Mouse (Mus musculus): ENCODE results near the gene Spatc1l. TPM values are rescaled to one million over a fixed set of nuclear protein-coding genes. Genes with fewer than 3 reads are reported as not detected.

Spatc1l gene
- polyA plus RNA-seq, 1 experiment from 2014 or later, result not detected

- H3K36me3 ChIP-seq, result peaks cover 58% of the 10 kb centered on the region
- ATAC-seq, result no peak
- 77% methylated on average over 3 of the region's 3 CpGs for WGBS
- no peaks in the 10 kb centered on the region for H3K4me1 ChIP-seq (replicated peaks)
- no peak overlapping the region for H3K4me3 ChIP-seq (replicated peaks)
- H3K27me3 ChIP-seq (replicated peaks), result no peaks in the 10 kb centered on the region
- no peak overlapping the region for H3K27ac ChIP-seq
- H3K9ac ChIP-seq, result no peak overlapping the region
- H3K9me3 ChIP-seq, result no peaks in the 10 kb centered on the region
- no peak overlapping the region for H3K4me2 ChIP-seq (replicated peaks)
Measured at GRCm38 (mm10) chr10:76551556-76551955, 10.5 kb upstream of the Spatc1l start.

- Histone ChIP-seq H3K4me2 (replicated peaks) (no peak overlapping the region), H3K9me3 (no peaks in the 10 kb centered on the region), H3K27ac (no peak overlapping the region), H3K36me3 (peaks cover 45% of the 10 kb centered on the region), H3K4me1 (replicated peaks) (no peaks in the 10 kb centered on the region), H3K4me3 (replicated peaks) (no peak overlapping the region), H3K9ac (no peak overlapping the region), H3K27me3 (replicated peaks) (no peaks in the 10 kb centered on the region)
- 87% methylated on average over 5 of the region's 5 CpGs for WGBS
- no peak for ATAC-seq
Measured at GRCm38 (mm10) chr10:76554061-76554460, 8.0 kb upstream of the Spatc1l start.

- H3K9me3 ChIP-seq, result no peaks in the 10 kb centered on the region
- no peak overlapping the region for H3K9ac ChIP-seq
- H3K27ac ChIP-seq, result no peak overlapping the region
- no peaks in the 10 kb centered on the region for H3K36me3 ChIP-seq
- H3K4me2 ChIP-seq (replicated peaks), result no peak overlapping the region
- H3K4me3 ChIP-seq (replicated peaks), result no peak overlapping the region
- 88% methylated on average over 22 of the region's 22 CpGs for WGBS
- H3K27me3 ChIP-seq (replicated peaks), result no peaks in the 10 kb centered on the region
- no peaks in the 10 kb centered on the region for H3K4me1 ChIP-seq (replicated peaks)
- ATAC-seq, result no peak
Measured at GRCm38 (mm10) chr10:76569996-76570685, 8.1 kb downstream of the Spatc1l start.

GRCm38 (mm10) chr10:76571070-76571469, 9.0 kb downstream of the Spatc1l start:
- no peaks in the 10 kb centered on the region for H3K4me1 ChIP-seq (replicated peaks)
- no peak overlapping the region for H3K4me3 ChIP-seq (replicated peaks)
- no peaks in the 10 kb centered on the region for H3K9me3 ChIP-seq
- H3K9ac ChIP-seq, result no peak overlapping the region
- H3K36me3 ChIP-seq, result no peaks in the 10 kb centered on the region
- 65% methylated on average over 2 of the region's 2 CpGs for WGBS
- no peak overlapping the region for H3K4me2 ChIP-seq (replicated peaks)
- no peak overlapping the region for H3K27ac ChIP-seq
- no peak for ATAC-seq
- H3K27me3 ChIP-seq (replicated peaks), result no peaks in the 10 kb centered on the region

GRCm38 (mm10) chr10:76572151-76572550, 10.1 kb downstream of the Spatc1l start:
- H3K4me3 ChIP-seq (replicated peaks), result no peak overlapping the region
- H3K27ac ChIP-seq, result no peak overlapping the region
- no peaks in the 10 kb centered on the region for H3K36me3 ChIP-seq
- no peaks in the 10 kb centered on the region for H3K4me1 ChIP-seq (replicated peaks)
- H3K9ac ChIP-seq, result no peak overlapping the region
- no peaks in the 10 kb centered on the region for H3K9me3 ChIP-seq
- H3K27me3 ChIP-seq (replicated peaks), result no peaks in the 10 kb centered on the region
- WGBS, result 80% methylated on average over 3 of the region's 3 CpGs
- H3K4me2 ChIP-seq (replicated peaks), result no peak overlapping the region
- ATAC-seq, result no peak

GRCm38 (mm10) chr10:76575374-76575773, 13.3 kb downstream of the Spatc1l start, which contains the start of gene Ftcd:
Gene Ftcd (plus strand): TSS chr10:76575648.
- Histone ChIP-seq H3K4me3 (replicated peaks) (no peak within 1 kb of the TSS), H3K4me1 (replicated peaks) (no peaks in the 10 kb centered on the region), H3K27me3 (replicated peaks) (no peaks in the 10 kb centered on the region), H3K9me3 (no peaks in the 10 kb centered on the region), H3K4me2 (replicated peaks) (no peak within 1 kb of the TSS), H3K36me3 (no peaks in the 10 kb centered on the region), H3K9ac (no peak within 1 kb of the TSS), H3K27ac (no peak within 1 kb of the TSS)
- ATAC-seq, result no peak
- 55% methylated on average over 3 of the region's 3 CpGs for WGBS

- Histone ChIP-seq H3K4me3 (replicated peaks) (no peak overlapping the region), H3K4me1 (replicated peaks) (no peaks in the 10 kb centered on the region), H3K36me3 (no peaks in the 10 kb centered on the region), H3K27ac (no peak overlapping the region), H3K9me3 (no peaks in the 10 kb centered on the region), H3K27me3 (replicated peaks) (no peaks in the 10 kb centered on the region), H3K4me2 (replicated peaks) (no peak overlapping the region), H3K9ac (no peak overlapping the region)
- WGBS, result 67% methylated on average over 7 of the region's 7 CpGs
- no peak for ATAC-seq
Measured at GRCm38 (mm10) chr10:76576920-76577319, 14.8 kb downstream of the Spatc1l start.

- Histone ChIP-seq H3K36me3 (no peaks in the 10 kb centered on the region), H3K9me3 (no peaks in the 10 kb centered on the region), H3K9ac (no peak overlapping the region), H3K4me3 (replicated peaks) (no peak overlapping the region), H3K27me3 (replicated peaks) (no peaks in the 10 kb centered on the region), H3K4me2 (replicated peaks) (peak overlapping the region; percentile 42), H3K27ac (no peak overlapping the region), H3K4me1 (replicated peaks) (no peaks in the 10 kb centered on the region)
- WGBS, result 14% methylated on average over 10 of the region's 10 CpGs
- ATAC-seq, result 0 out of 2 replicates have a peak, but pooled peaks have one; percentile 20
Measured at GRCm38 (mm10) chr10:76584138-76584537, 22.1 kb downstream of the Spatc1l start.

GRCm38 (mm10) chr10:76586190-76586589, 24.1 kb downstream of the Spatc1l start:
- Histone ChIP-seq H3K27ac (no peak overlapping the region), H3K27me3 (replicated peaks) (no peaks in the 10 kb centered on the region), H3K4me1 (replicated peaks) (no peaks in the 10 kb centered on the region), H3K36me3 (no peaks in the 10 kb centered on the region), H3K9ac (no peak overlapping the region), H3K4me2 (replicated peaks) (no peak overlapping the region), H3K9me3 (0 out of 2 replicates have a peak, but pooled peaks cover 3% of the 10 kb centered on the region), H3K4me3 (replicated peaks) (no peak overlapping the region)
- WGBS, result 42% methylated on average over 1 of the region's 1 CpGs
- ATAC-seq, result no peak

GRCm38 (mm10) chr10:76590197-76590596, 28.1 kb downstream of the Spatc1l start:
- Histone ChIP-seq H3K9ac (no peak overlapping the region), H3K4me1 (replicated peaks) (no peaks in the 10 kb centered on the region), H3K36me3 (no peaks in the 10 kb centered on the region), H3K4me3 (replicated peaks) (no peak overlapping the region), H3K9me3 (0 out of 2 replicates have a peak, but pooled peaks cover 3% of the 10 kb centered on the region), H3K4me2 (replicated peaks) (no peak overlapping the region), H3K27me3 (replicated peaks) (no peaks in the 10 kb centered on the region), H3K27ac (no peak overlapping the region)
- no peak for ATAC-seq
- 81% methylated on average over 11 of the region's 11 CpGs for WGBS

GRCm38 (mm10) chr10:76596338-76596737, 34.3 kb downstream of the Spatc1l start:
- Histone ChIP-seq H3K27me3 (replicated peaks) (no peaks in the 10 kb centered on the region), H3K36me3 (no peaks in the 10 kb centered on the region), H3K4me2 (replicated peaks) (no peak overlapping the region), H3K9me3 (no peaks in the 10 kb centered on the region), H3K4me3 (replicated peaks) (no peak overlapping the region), H3K9ac (no peak overlapping the region), H3K27ac (no peak overlapping the region), H3K4me1 (replicated peaks) (no peaks in the 10 kb centered on the region)
- WGBS, result 90% methylated on average over 31 of the region's 31 CpGs
- no peak for ATAC-seq

- Histone ChIP-seq H3K4me3 (replicated peaks) (no peak overlapping the region), H3K27me3 (replicated peaks) (no peaks in the 10 kb centered on the region), H3K4me1 (replicated peaks) (no peaks in the 10 kb centered on the region), H3K9me3 (no peaks in the 10 kb centered on the region), H3K27ac (no peak overlapping the region), H3K4me2 (replicated peaks) (no peak overlapping the region), H3K36me3 (peaks cover 34% of the 10 kb centered on the region; the same call in 1 of the 2 replicates), H3K9ac (no peak overlapping the region)
- 73% methylated on average over 3 of the region's 3 CpGs for WGBS
- ATAC-seq, result no peak
Measured at GRCm38 (mm10) chr10:76602690-76603089, 40.6 kb downstream of the Spatc1l start.

GRCm38 (mm10) chr10:76612473-76612872, 50.4 kb downstream of the Spatc1l start:
- no peak overlapping the region for H3K4me3 ChIP-seq (replicated peaks)
- peaks cover 51% of the 10 kb centered on the region for H3K36me3 ChIP-seq
- H3K9me3 ChIP-seq, result no peaks in the 10 kb centered on the region
- WGBS, result 85% methylated on average over 7 of the region's 7 CpGs
- no peak overlapping the region for H3K4me2 ChIP-seq (replicated peaks)
- no peak overlapping the region for H3K27ac ChIP-seq
- no peaks in the 10 kb centered on the region for H3K4me1 ChIP-seq (replicated peaks)
- no peak overlapping the region for H3K9ac ChIP-seq
- ATAC-seq, result no peak
- H3K27me3 ChIP-seq (replicated peaks), result no peaks in the 10 kb centered on the region

All from intestine, embryonic 15.5 days (tissue).